In genomic region chr17:35269653-35270347, GRCm38 (mm10) we compare ENCODE assay signal across 9 mouse cellular contexts. TPM values are rescaled to one million over a fixed set of nuclear protein-coding genes. Genes with fewer than 3 reads are reported as not detected.
A peak's percentile ranks its signal among the peaks of the same experiment; 100 is the strongest.
DNase-seq lines count a peak whose midpoint lies in the region; ATAC-seq and TF ChIP-seq lines count a peak whose summit lies in the region.
"Had no signal": no experiment of that assay in that cellular context is flagged by ENCODE, and none has a peak within 500 bp of the region (broad histone marks: within the 10 kb centered on the region; RNA-seq: fewer than 3 reads in every experiment).

No protein-coding gene starts in this region.

- H3K27me3 ChIP-seq in hindbrain, embryonic 11.5 days (ENCODE audit: control insufficient read depth, insufficient read depth, low read length), result no peaks in the 10 kb centered on the region
- H3K27me3 ChIP-seq in hindbrain, embryonic 13.5 days, result peaks cover 20% of the 10 kb centered on the region
- no peaks in the 10 kb centered on the region for H3K27me3 ChIP-seq in Patski

- WGBS in hindbrain, embryonic 11.5 days, result 29% methylated on average over 3 of the region's 3 CpGs
- 36% methylated on average over 3 of the region's 3 CpGs for WGBS in hindbrain, embryonic 13.5 days

- H3K9ac ChIP-seq in hindbrain, embryonic 11.5 days (ENCODE audit: low read depth, low read length), result no peak overlapping the region
- H3K9ac ChIP-seq in hindbrain, embryonic 13.5 days, result no peak overlapping the region

- no peak overlapping the region for H3K4me3 ChIP-seq in hindbrain, embryonic 11.5 days (ENCODE audit: low read depth, low read length)
- H3K4me3 ChIP-seq in hindbrain, embryonic 13.5 days, result no peak overlapping the region

- H3K27ac ChIP-seq in hindbrain, embryonic 11.5 days (ENCODE audit: low read depth, low read length), result no peak overlapping the region
- no peak overlapping the region for H3K27ac ChIP-seq in hindbrain, embryonic 13.5 days
- H3K27ac ChIP-seq: macrophage had no signal

- no peak overlapping the region for H3K4me2 ChIP-seq in hindbrain, embryonic 11.5 days (replicated peaks; ENCODE audit: low read depth, low read length)
- H3K4me2 ChIP-seq in hindbrain, embryonic 13.5 days, result no peak overlapping the region

- POLR2A ChIA-PET in Patski (lab: Charles Lee), result no interaction called here

- no peaks in the 10 kb centered on the region for H3K9me3 ChIP-seq in hindbrain, embryonic 11.5 days (ENCODE audit: control insufficient read depth, low read length)
- H3K9me3 ChIP-seq in hindbrain, embryonic 13.5 days, result no peaks in the 10 kb centered on the region

- ATAC-seq in hindbrain, embryonic 11.5 days (ENCODE audit: low FRiP score), result no peak
- ATAC-seq in hindbrain, embryonic 13.5 days (ENCODE audit: low FRiP score), result no peak
- no peak for ATAC-seq in Patski

- no peak for TF ChIP-seq CTCF in Patski (IDR thresholded peaks at IDR 0.05)

- CTCF ChIA-PET in Patski (lab: Charles Lee), result interaction anchor here (1.4 to 3.4 kb wide), 4 partner anchors 9 to 24 kb away, joined by 3 to 27 read pairs (median 6); no protein-coding TSS in a partner anchor

- no peaks in the 10 kb centered on the region for H3K4me1 ChIP-seq in hindbrain, embryonic 11.5 days (replicated peaks; ENCODE audit: control insufficient read depth, insufficient read depth, low read length)
- no peaks in the 10 kb centered on the region for H3K4me1 ChIP-seq in hindbrain, embryonic 13.5 days (replicated peaks)

- intact Hi-C loops in heart, postnatal 14 days (cut with DNase I), result no loop called here

- in situ Hi-C loops in Patski (cut with MboI; ENCODE audit: low pct_unique_long_range_greater_than_20kb), result loop anchor here (5.0 kb wide), 1 partner anchor 1297 kb away; no protein-coding TSS in a partner anchor

- no peaks in the 10 kb centered on the region for H3K36me3 ChIP-seq in hindbrain, embryonic 11.5 days (ENCODE audit: control insufficient read depth, insufficient read depth, low read length)
- H3K36me3 ChIP-seq in hindbrain, embryonic 13.5 days, result peaks cover 5% of the 10 kb centered on the region

- peak; percentile 44 for DNase-seq in hindbrain, embryonic 11.5 days (ENCODE audit: low spot score)
- DNase-seq in Patski (ENCODE audit: low read depth, low spot score), result peak; percentile 60
- peak; percentile 43 to 69 for DNase-seq in heart, postnatal 14 days
- peak; percentile 67 for DNase-seq in naive thymus-derived CD4-positive, alpha-beta T cell, adult 2 months (ENCODE audit: low read depth)
- no peak for DNase-seq in left cerebral cortex, adult 18-20 months (ENCODE audit: low spot score in 2 of 2)
- DNase-seq in left cerebral cortex, adult 11 months (ENCODE audit: low spot score), result no peak
- DNase-seq in right cerebral cortex, adult 2 months (ENCODE audit: low spot score in 2 of 2), result no peak

RNA-seq across cellular contexts. Expression of gene H2-D1, which starts 7.3 kb away (rescaled TPM):
- polyA plus RNA-seq in hindbrain, embryonic 11.5 days (2014; fragmentation: Nextera tagmentation; extraction: Ambion mirVana), result 42.9 and 43.2 TPM in 2 replicates
- 73.4 and 73.6 TPM in 2 replicates for polyA plus RNA-seq in hindbrain, embryonic 13.5 days (2015; fragmentation: Nextera tagmentation; extraction: Ambion mirVana)
- 112 TPM for polyA plus RNA-seq in Patski (2021)
- total RNA-seq in heart, postnatal 14 days (2021), result 10 to 100 TPM; 77.3 to 77.5 TPM
- 10 to 100 TPM; 26.2 to 33.1 TPM for total RNA-seq in left cerebral cortex, adult 18-20 months (2021)

RNA-seq across cellular contexts. Expression of gene Ddx39b, which starts 28.3 kb away (rescaled TPM):
- 633 and 640 TPM in 2 replicates for polyA plus RNA-seq in hindbrain, embryonic 11.5 days (2014; fragmentation: Nextera tagmentation; extraction: Ambion mirVana)
- polyA plus RNA-seq in hindbrain, embryonic 13.5 days (2015; fragmentation: Nextera tagmentation; extraction: Ambion mirVana), result 391 and 410 TPM in 2 replicates
- polyA plus RNA-seq in Patski (2021), result 321 TPM
- 100 to 1,000 TPM; 107 to 118 TPM for total RNA-seq in heart, postnatal 14 days (2021)
- total RNA-seq in left cerebral cortex, adult 18-20 months (2021), result 100 to 1,000 TPM; 201 to 213 TPM

RNA-seq across cellular contexts. Expression of gene Nfkbil1, which starts 34.2 kb away (rescaled TPM):
- 2.3 and 3.7 TPM in 2 replicates for polyA plus RNA-seq in hindbrain, embryonic 11.5 days (2014; fragmentation: Nextera tagmentation; extraction: Ambion mirVana)
- polyA plus RNA-seq in hindbrain, embryonic 13.5 days (2015; fragmentation: Nextera tagmentation; extraction: Ambion mirVana), result 8.4 and 10.8 TPM in 2 replicates
- polyA plus RNA-seq in Patski (2021), result 32.8 TPM
- 10 to 100 TPM in 1 of 2 experiments, 1 to 10 TPM in 1; 8.4 to 10.4 TPM for total RNA-seq in heart, postnatal 14 days (2021)
- 10 to 100 TPM; 11.6 to 14.9 TPM for total RNA-seq in left cerebral cortex, adult 18-20 months (2021)

RNA-seq across cellular contexts. Expression of gene Atp6v1g2, which starts 36.3 kb away (rescaled TPM):
- 14.7 and 16.8 TPM in 2 replicates for polyA plus RNA-seq in hindbrain, embryonic 11.5 days (2014; fragmentation: Nextera tagmentation; extraction: Ambion mirVana)
- 52.4 and 54.2 TPM in 2 replicates for polyA plus RNA-seq in hindbrain, embryonic 13.5 days (2015; fragmentation: Nextera tagmentation; extraction: Ambion mirVana)
- polyA plus RNA-seq in Patski (2021), result 3.7 TPM
- total RNA-seq in heart, postnatal 14 days (2021), result 1 to 10 TPM; 4.1 to 4.4 TPM
- 100 to 1,000 TPM; 587 to 598 TPM for total RNA-seq in left cerebral cortex, adult 18-20 months (2021)

RNA-seq across cellular contexts. Expression of gene Gm16181, which starts 49.2 kb away (rescaled TPM):
- 0.36 and 0.43 TPM in 2 replicates for polyA plus RNA-seq in hindbrain, embryonic 11.5 days (2014; fragmentation: Nextera tagmentation; extraction: Ambion mirVana)
- polyA plus RNA-seq in hindbrain, embryonic 13.5 days (2015; fragmentation: Nextera tagmentation; extraction: Ambion mirVana), result 0.57 and 0.83 TPM in 2 replicates
- 0.54 TPM for polyA plus RNA-seq in Patski (2021)
- total RNA-seq in heart, postnatal 14 days (2021), result under 1 TPM in 1 of 2 experiments, not detected in 1; 0.71 TPM
- total RNA-seq in left cerebral cortex, adult 18-20 months (2021), result not detected
- polyA plus RNA-seq: macrophage had no signal

Comparison
In these comparisons a context has a peak if more than half of its experiments do, and no peak if none do; other contexts are left out.
1. DNase-seq: peak in hindbrain, embryonic 11.5 days (single experiment), Patski (single experiment), heart, postnatal 14 days (2 of 2) and naive thymus-derived CD4-positive, alpha-beta T cell, adult 2 months (single experiment); none in left cerebral cortex, adult 18-20 months (0 of 2), left cerebral cortex, adult 11 months (single experiment) and right cerebral cortex, adult 2 months (0 of 2).